Mouse (Mus musculus) hematopoietic multipotent progenitor cell, adult 10-12 weeks (in vitro differentiated cells): Measurements from ENCODE around the gene Zfp455. TPM values are rescaled to one million over a fixed set of nuclear protein-coding genes. Genes with fewer than 3 reads are reported as not detected.

ENCODE experiments used
- polyA plus RNA-seq: library from polyadenylated mRNA; stranded (reverse); fragments of >175 nt; gene quantifications from 2 replicates; pipeline ENCODE4 v1.2.3, GENCODE M21; 2012; ENCODE audit warnings: low replicate concordance

Zfp455 gene
- 0.20 and 0.24 TPM in 2 replicates for polyA plus RNA-seq

GRCm38 (mm10) chr13:67194340-67194894 is at the start of gene Zfp455:
Gene Zfp455 (plus strand): TSS chr13:67194506.

GRCm38 (mm10) chr13:67172991-67173722 is 21.1 kb upstream of the Zfp455 start, which contains the start of gene Rsl1:
Gene Rsl1 (plus strand): TSS chr13:67173182.

Other genes starting within 250 kb of the Zfp455 start
- gene Zfp712, start 133.3 kb upstream of the Zfp455 start, polyA plus RNA-seq: 0.26 and 0.58 TPM in 2 replicates
- gene Zfp708, start 96.5 kb upstream of the Zfp455 start, polyA plus RNA-seq: 0.07 TPM in 1 of 2 replicates, not detected in the other
- 0.45 TPM in 1 of 2 replicates, not detected in the other for gene Gm28557, start 85.9 kb upstream of the Zfp455 start, polyA plus RNA-seq
- gene Rslcan18, start 78.2 kb upstream of the Zfp455 start, polyA plus RNA-seq: not detected in 2 replicates
- gene Zfp759, start 72.8 kb upstream of the Zfp455 start, polyA plus RNA-seq: 0.11 and 0.45 TPM in 2 replicates
- 0.14 and 0.71 TPM in 2 replicates for gene Rsl1, start 21.3 kb upstream of the Zfp455 start, polyA plus RNA-seq
- 0.04 and 0.48 TPM in 2 replicates for gene Zfp458, start 84.0 kb downstream of the Zfp455 start, polyA plus RNA-seq
- gene Zfp457, start 112.0 kb downstream of the Zfp455 start, polyA plus RNA-seq: 0.51 TPM in 1 of 2 replicates, not detected in the other
- 0.24 and 0.64 TPM in 2 replicates for gene Zfp595, start 138.1 kb downstream of the Zfp455 start, polyA plus RNA-seq
- not detected in 2 replicates for gene Gm28044, start 166.0 kb downstream of the Zfp455 start, polyA plus RNA-seq
- 0.21 and 0.54 TPM in 2 replicates for gene Zfp953, start 166.1 kb downstream of the Zfp455 start, polyA plus RNA-seq
- not detected in 2 replicates for gene Gm28041, start 181.2 kb downstream of the Zfp455 start, polyA plus RNA-seq
- 0.11 and 0.29 TPM in 2 replicates for gene Zfp456, start 181.3 kb downstream of the Zfp455 start, polyA plus RNA-seq
- gene Zfp429, start 205.3 kb downstream of the Zfp455 start, polyA plus RNA-seq: 4.1 and 8.4 TPM in 2 replicates
- 0.10 and 0.43 TPM in 2 replicates for gene Zfp459, start 226.9 kb downstream of the Zfp455 start, polyA plus RNA-seq